Mouse (Mus musculus) gastrocnemius, postnatal 14 days (tissue): ENCODE measurements around the gene Eri3. TPM values are rescaled to one million over a fixed set of nuclear protein-coding genes. Genes with fewer than 3 reads are reported as not detected.

Experiments used
- DNase-seq: peaks from one replicate; pipeline ENCODE4 v3.0.0; 2021; ENCODE audit warnings: mixed read lengths
- intact Hi-C: fragments of 180-260 bp; cut with DNase I; formaldehyde crosslinking; loops from one replicate; pipeline ENCODE4 v1.15.1; 2025; ENCODE audit warnings: low total_unique reads
- total RNA-seq, 2 experiments: library from RNA; stranded (reverse); gene quantifications; 2 replicates each; pipeline ENCODE4 v1.2.3; 2021

Gene Eri3
- total RNA-seq, 2 experiments from 2014 or later: 68.6 to 70.8 TPM

DNA sequence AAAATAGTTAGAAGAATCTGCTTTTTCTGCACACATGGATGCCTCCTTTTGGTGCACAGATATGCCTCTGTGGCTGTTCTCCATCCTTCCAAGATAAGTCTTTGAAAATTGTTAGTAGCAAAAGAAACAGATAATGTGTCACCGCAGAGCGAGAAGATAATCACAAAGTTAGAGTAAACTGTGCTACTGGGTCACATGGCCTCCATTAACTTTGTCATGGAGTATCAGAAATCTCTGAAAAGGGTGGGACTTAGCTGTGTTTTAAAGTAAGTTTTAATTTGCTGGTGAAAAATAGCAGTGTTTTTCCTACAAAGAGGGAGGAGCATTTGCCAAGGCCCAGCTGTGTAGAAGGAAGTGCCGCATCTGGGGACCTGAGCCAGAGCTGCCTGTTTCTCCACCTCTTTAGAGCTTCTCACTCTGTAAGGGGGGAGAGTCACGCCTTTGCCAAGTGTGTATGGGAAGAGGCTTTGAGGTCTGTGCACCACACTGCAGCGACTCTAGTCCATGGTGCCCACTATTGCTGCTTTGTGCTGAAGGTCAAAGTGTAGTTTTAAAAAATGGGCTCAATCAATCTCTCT, 7.0 kb downstream of the Eri3 start:
- intact Hi-C loops: no loop called here
- DNase-seq: peak; percentile 11

- DNase-seq: no peak
- intact Hi-C loops: no loop called here
Observed at GRCm38 (mm10) chr4:117563967-117564366, 13.8 kb downstream of the Eri3 start.

GRCm38 (mm10) chr4:117568846-117569245, 18.7 kb downstream of the Eri3 start:
- intact Hi-C loops: no loop called here
- DNase-seq: no peak

GRCm38 (mm10) chr4:117570964-117571363, 20.8 kb downstream of the Eri3 start:
- intact Hi-C loops: no loop called here
- DNase-seq: no peak

DNA sequence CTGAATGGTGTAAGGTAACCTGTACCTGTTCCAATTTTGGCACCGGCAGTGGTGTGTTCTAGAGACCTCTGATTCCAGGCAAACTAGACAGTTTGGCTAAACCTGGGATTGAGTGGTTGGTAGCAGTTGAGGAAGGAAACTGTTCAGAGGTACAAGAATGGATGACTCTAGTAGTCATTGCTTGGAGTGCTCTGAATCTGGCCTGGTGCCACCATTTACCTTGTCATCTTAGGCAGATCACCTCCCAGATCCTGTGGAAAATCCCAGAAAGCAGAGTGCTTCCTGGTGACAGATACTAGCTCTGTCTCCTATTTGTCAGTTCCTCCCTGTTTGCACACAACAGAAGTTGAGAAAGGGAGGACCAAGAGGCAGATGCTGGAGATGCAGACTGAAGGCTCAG, 27.4 kb downstream of the Eri3 start:
- intact Hi-C loops: no loop called here
- DNase-seq: no peak

DNA sequence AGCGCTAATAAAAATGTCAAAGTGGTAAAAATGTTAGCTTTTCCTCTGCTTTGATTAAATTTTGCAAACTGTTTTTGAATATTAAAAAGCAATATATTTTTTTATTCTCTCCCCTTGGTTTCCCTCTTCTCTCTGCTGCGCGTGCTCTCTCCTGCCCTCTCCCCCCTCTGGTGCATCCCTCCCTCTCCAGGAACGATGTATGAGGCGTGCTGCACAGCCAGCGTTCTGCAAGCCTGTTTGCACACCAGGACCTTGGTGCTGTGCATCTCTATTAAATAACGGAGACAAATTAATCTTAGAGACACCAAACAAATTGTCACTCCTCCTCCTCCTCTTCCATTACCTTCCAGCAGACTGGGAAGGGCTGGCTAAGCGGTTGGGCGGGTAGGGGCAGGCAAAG, 31.5 kb downstream of the Eri3 start:
- DNase-seq: no peak
- intact Hi-C loops: no loop called here

GRCm38 (mm10) chr4:117585995-117586394, 35.8 kb downstream of the Eri3 start:
- DNase-seq: no peak
- intact Hi-C loops: no loop called here

- no peak for DNase-seq
- intact Hi-C loops: no loop called here
Observed at GRCm38 (mm10) chr4:117587447-117587846, 37.3 kb downstream of the Eri3 start.

DNA sequence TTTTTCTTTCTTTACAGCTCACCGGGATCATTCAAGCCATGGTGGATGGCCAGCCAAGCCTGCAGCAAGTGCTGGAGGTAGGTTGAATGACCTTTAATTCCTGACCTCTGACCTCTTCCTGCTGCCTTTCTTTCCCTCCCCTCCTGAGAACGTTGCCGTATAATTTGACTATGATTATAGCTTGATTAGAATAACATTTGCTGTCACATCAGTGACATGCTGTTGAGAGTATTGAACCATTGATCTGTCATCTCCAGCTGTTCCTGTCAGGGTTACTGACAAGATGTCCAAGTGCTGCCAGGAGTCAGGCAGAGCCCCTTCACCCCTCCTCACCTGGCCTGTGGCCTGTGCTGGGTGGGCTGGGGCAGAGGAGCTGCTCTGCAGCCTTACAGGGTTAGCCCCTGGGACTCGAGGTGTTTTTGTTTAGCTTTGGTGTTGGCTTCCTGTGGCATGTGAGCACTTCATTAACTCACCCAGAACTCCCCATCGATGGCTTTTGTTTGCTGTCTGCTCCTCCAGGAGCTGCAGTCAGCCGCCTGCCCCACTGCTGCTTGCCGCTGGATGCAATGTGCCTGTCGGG, 39.0 kb downstream of the Eri3 start:
- DNase-seq: no peak
- intact Hi-C loops: no loop called here

GRCm38 (mm10) chr4:117590781-117591180, 40.6 kb downstream of the Eri3 start:
- intact Hi-C loops: no loop called here
- DNase-seq: peak; percentile 36

GRCm38 (mm10) chr4:117592206-117592605, 42.0 kb downstream of the Eri3 start:
- no peak for DNase-seq
- intact Hi-C loops: no loop called here

DNA sequence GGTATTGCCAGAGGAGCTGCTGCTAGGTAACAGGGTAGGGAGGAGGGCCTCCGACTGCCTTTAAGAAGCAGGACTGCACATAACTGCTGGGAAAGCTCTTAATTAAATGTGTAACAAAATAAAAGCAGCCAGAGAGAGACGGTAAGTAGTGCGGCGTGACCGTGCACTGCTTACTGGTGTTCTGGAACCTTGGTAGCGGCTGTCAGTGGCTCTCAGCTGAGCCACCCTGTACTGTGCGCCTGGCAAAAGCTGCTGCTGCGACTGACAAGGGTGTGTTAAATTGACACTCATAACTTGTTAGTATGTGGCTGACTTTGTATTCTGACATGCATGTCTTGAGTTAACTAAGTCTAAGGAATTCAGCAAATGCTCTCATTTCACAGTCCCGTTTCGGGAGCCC, 45.1 kb downstream of the Eri3 start:
- intact Hi-C loops: no loop called here
- no peak for DNase-seq

DNA sequence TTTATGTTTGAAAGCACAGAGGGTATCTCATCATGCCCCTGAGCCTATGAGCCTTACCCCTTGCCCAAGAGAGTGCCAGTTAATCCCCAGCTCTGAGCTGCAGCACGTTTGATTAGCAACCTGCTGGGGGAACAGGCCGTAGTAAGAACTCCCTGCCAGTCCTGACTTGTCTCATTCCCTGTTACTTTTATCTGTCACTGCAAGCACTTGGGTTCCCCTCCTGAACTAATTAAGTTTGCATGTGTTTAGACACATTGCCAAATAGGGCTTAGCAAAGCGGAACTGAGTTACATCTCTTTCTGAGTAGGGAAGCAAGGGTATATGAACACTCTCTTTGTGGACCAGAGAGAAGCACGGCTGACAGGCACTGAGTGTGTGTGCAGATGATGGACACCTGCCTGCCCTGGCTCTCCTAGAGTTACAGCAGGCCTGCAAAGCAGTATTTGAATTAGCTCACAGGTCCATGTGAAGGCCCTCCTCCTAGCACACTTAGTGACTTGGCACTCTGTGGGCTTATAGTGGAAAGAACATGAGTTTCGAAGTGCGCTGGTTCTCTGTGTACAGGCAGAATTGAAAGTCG, 49.9 kb downstream of the Eri3 start:
- no peak for DNase-seq
- intact Hi-C loops: no loop called here

DNA sequence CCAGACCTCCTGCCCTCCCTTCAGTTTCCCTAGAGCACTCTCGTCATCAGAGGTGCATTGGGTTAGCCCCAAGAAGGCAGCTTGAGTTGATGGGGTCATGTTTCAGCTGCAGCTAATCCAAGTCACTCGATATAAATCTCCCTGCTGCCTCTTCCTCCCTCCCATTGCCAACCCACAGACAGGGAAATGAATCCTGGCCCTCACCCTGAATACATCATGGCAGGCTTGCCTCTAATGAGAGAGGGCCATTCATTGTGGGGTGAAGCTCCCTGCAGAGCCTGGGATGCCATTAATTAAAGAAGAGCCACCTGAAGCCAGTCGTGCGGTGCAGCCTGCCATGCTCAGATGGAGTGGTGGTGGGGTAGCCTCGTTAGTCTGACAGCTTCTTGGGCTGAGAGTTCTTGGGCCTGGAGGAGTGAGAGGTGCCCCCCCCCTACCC, 51.2 kb downstream of the Eri3 start:
- intact Hi-C loops: no loop called here
- peak; percentile 13 for DNase-seq

DNA sequence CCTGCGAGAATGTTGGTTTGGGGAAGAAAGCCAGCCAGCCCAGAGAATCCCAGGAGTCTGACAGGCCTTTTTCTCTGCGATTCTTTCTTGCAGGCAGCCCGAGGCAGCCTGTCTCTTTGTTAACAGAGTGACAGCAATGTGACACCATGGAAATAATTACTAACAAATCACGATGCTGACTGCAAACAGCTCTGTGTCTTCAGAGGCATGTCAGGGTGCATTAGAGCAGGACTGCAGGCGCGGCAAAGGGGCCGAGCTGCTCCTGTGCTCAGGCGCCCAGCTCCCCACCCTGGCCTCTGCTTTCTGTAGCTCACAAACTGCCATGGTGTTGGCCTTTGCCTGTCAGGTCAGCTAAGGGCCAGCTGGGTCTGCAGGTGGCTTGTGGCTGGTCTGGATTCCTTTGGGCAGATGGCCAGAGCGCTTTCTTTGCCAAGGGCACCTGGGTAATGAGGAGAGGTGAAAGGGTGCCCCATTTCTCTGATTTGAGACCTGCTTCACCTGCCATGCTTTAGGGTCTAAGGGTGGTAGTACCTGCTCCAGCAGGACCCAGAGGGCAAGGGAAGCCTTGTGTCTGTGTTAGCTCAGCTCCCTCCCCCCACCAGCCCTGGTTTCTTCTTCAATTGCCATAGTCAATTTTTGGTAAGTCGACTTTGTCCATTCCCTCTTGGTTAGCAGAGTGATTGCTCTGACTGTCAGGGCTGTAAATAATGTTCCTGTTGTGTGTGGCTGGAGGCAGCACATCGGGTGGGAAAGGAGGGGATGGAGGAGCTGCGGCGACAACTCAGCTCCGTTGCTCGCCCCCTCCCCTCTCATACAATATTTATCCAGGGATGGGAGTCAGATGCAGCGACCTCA, 55.2 kb downstream of the Eri3 start:
- DNase-seq: no peak

GRCm38 (mm10) chr4:117605954-117606227, 55.7 kb downstream of the Eri3 start:
- intact Hi-C loops: no loop called here
- DNase-seq: no peak

More for the DNA sequence above, 55.2 kb downstream of the Eri3 start:
- intact Hi-C loops: no loop called here

- no peak for DNase-seq
- intact Hi-C loops: no loop called here
Observed at GRCm38 (mm10) chr4:117606831-117607610, 56.9 kb downstream of the Eri3 start.

DNA sequence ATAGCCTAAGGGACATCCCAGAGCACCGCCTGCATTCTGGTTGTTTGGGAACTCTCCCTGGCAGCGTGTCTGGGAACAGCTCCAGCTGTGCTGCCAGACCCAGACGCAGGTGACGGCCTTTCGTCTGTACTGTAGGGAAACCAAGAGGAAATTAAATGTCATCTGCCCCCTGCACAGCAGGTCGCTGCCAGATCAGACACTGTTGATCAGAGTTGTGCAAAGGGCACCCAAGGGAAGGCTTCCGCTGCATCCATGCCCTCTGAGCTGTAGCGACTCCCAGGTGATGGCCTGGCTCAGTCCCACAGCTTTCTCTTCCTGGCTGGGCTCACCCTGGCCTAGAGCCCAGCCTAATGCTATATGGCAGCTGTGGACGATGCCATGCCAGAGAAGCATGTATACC, 58.1 kb downstream of the Eri3 start:
- no peak for DNase-seq
- intact Hi-C loops: no loop called here

DNA sequence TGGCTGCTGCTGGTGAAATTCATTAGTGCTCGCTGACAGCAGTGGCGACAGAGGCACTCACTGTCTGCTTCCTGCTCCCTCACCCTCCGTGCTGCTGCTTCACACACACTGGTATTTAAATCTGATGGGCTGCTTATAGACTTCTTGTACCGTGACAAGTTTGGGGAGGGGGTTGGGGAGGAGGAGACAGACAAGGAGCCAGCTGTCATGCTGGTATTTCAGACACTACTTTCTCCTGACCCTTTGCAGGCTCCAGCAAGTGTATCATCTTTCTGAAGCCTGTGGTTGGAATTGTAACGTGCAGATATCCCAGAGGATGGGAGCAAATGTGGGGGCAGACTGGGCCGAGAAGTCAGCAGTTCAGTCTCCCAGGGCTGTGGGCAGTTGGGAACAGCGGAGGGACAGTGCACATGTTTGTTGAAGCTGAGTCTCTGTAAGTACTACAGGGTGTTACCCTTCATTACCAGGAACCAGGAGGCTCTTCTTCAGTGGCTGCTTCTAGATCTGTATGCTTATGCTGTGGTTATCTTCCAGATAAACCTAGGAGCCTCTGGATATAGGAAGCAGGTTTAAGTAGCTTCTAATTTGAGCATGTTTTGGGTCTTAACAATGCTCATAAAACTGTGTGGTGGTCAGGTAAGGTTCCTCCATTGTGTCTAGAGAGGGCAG, 59.3 kb downstream of the Eri3 start:
- DNase-seq: no peak
- intact Hi-C loops: no loop called here
